Mouse (Mus musculus) cerebellum, postnatal 4 days (tissue): Measurements from ENCODE around the gene Fbf1.
"Not testable (repeated sequence)": the region's sequence is repeated elsewhere in the genome, so short reads cannot be mapped to it uniquely, and the experiment has no call there.

Source experiments
- DNase-seq, 2 experiments: peaks; one replicate each; pipeline ENCODE4 v3.0.0; 2022; ENCODE audit warnings: low spot score in 2 of 2, mixed read lengths in 1 of 2

The Fbf1 gene

GRCm38 (mm10) chr11:116134171-116134570 lies 33.8 kb downstream of the Fbf1 start:
- no peak for DNase-seq

- no peak for DNase-seq
These were observed 34.5 kb downstream of the Fbf1 start for GRCm38 (mm10) chr11:116133497-116133896.

GRCm38 (mm10) chr11:116132366-116133333 lies 35.3 kb downstream of the Fbf1 start:
- DNase-seq: no peak

- DNase-seq: no peak
These were observed 36.4 kb downstream of the Fbf1 start for GRCm38 (mm10) chr11:116131349-116132170.

GRCm38 (mm10) chr11:116130488-116131205 lies 37.3 kb downstream of the Fbf1 start, which contains the start of gene Trim65:
Gene Trim65, minus strand, starts transcription at chr11:116131128.
- peak; percentile 74 to 88 for DNase-seq

- DNase-seq: no peak
These were observed 37.9 kb downstream of the Fbf1 start for GRCm38 (mm10) chr11:116129993-116130487.

- DNase-seq: no peak
These were observed 38.7 kb downstream of the Fbf1 start for GRCm38 (mm10) chr11:116129091-116129790.

GRCm38 (mm10) chr11:116127986-116128385 lies 40.0 kb downstream of the Fbf1 start:
- DNase-seq: peak in 1 of 2 experiments; percentile 60

- peak in 1 of 2 experiments; percentile 74 for DNase-seq
These were observed 40.6 kb downstream of the Fbf1 start, which contains the start of gene Trim47 for GRCm38 (mm10) chr11:116127156-116127980. Gene Trim47, minus strand, starts transcription at chr11:116127210.

- DNase-seq: no peak
These were observed 41.7 kb downstream of the Fbf1 start for GRCm38 (mm10) chr11:116126261-116126660.

GRCm38 (mm10) chr11:116121731-116122245 lies 46.2 kb downstream of the Fbf1 start:
- not testable (repeated sequence) for DNase-seq

GRCm38 (mm10) chr11:116117819-116118218 lies 50.1 kb downstream of the Fbf1 start:
- DNase-seq: no peak

GRCm38 (mm10) chr11:116117241-116117640 lies 50.7 kb downstream of the Fbf1 start:
- DNase-seq: no peak

GRCm38 (mm10) chr11:116111611-116112203 lies 56.3 kb downstream of the Fbf1 start:
- no peak for DNase-seq

- DNase-seq: no peak
These were observed 56.9 kb downstream of the Fbf1 start for GRCm38 (mm10) chr11:116111067-116111466.

GRCm38 (mm10) chr11:116110540-116110939 lies 57.4 kb downstream of the Fbf1 start:
- no peak for DNase-seq

GRCm38 (mm10) chr11:116110131-116110530 lies 57.8 kb downstream of the Fbf1 start:
- no peak for DNase-seq

- no peak for DNase-seq
These were observed 58.4 kb downstream of the Fbf1 start for GRCm38 (mm10) chr11:116109441-116110081.
